Mouse (Mus musculus) hindbrain, embryonic 11.5 days (tissue): ENCODE measurements at regions not wholly inside any gene's neighbourhood (a gene's known extent, or its start where the extent isn't known, plus 50 kb on each side); places are given as distances from the start of the nearest gene placed in this dataset.

Experiments
- ATAC-seq: fragments of 200-750 bp; cut with Nextera tagmentation; 2 replicates; pipeline ENCODE4 v1.8.0; 2017; ENCODE audit warnings: mild to moderate bottlenecking, moderate TSS enrichment, moderate library complexity; ENCODE audit not compliant: low FRiP score
- DNase-seq: peaks from one replicate; pipeline ENCODE4 v3.0.0-alpha.2; 2015; ENCODE audit warnings: low spot score
- H3K27ac ChIP-seq: fragments of 300-500 bp; sonication (generic); 2 replicates; pipeline ENCODE4 v1.5.1; 2014; ENCODE audit warnings: mild to moderate bottlenecking, low read depth, low read length
- H3K27me3 ChIP-seq: fragments of 300-500 bp; sonication (generic); 2 replicates; pipeline ENCODE4 v1.6.1; 2014; ENCODE audit warnings: mild to moderate bottlenecking, low read length, moderate library complexity, mixed read lengths; ENCODE audit not compliant: control insufficient read depth, insufficient read depth
- H3K36me3 ChIP-seq: fragments of 300-500 bp; sonication (generic); 2 replicates; pipeline ENCODE4 v1.6.1; 2014; ENCODE audit warnings: mild to moderate bottlenecking, low read length, moderate library complexity, mixed read lengths; ENCODE audit not compliant: control insufficient read depth, insufficient read depth
- H3K4me1 ChIP-seq: fragments of 300-500 bp; sonication (generic); replicated peaks from 2 replicates; pipeline ENCODE4 v1.6.1; 2014; ENCODE audit warnings: low read length, mixed read lengths; ENCODE audit not compliant: control insufficient read depth, insufficient read depth
- H3K4me2 ChIP-seq: fragments of 300-500 bp; sonication (generic); replicated peaks from 2 replicates; pipeline ENCODE4 v1.6.1; 2014; ENCODE audit warnings: mild to moderate bottlenecking, low read depth, low read length
- H3K4me3 ChIP-seq: fragments of 300-500 bp; sonication (generic); 2 replicates; pipeline ENCODE4 v1.5.1; 2014; ENCODE audit warnings: low read depth, low read length
- H3K9ac ChIP-seq: fragments of 300-500 bp; sonication (generic); 2 replicates; pipeline ENCODE4 v1.6.1; 2014; ENCODE audit warnings: low read depth, low read length
- H3K9me3 ChIP-seq: fragments of 300-500 bp; sonication (generic); 2 replicates; pipeline ENCODE4 v1.6.1; 2016; ENCODE audit warnings: low read length; ENCODE audit not compliant: control insufficient read depth
- WGBS: fragments of 180-500 bp; shearing (Covaris S2); extraction: QIAGEN DNeasy Blood & Tissue Kit; methylation state at CpG from one replicate; pipeline ENCODE4 v1.1.7; 2014; 5-methylcytosine and 5-hydroxymethylcytosine counted together

- H3K9ac ChIP-seq, result no peak overlapping the region
- no peak for ATAC-seq
- H3K4me3 ChIP-seq, result no peak overlapping the region
- H3K27me3 ChIP-seq, result no peaks in the 10 kb centered on the region
- no peaks in the 10 kb centered on the region for H3K9me3 ChIP-seq
- DNase-seq, result no peak
- no peaks in the 10 kb centered on the region for H3K36me3 ChIP-seq
- no peak overlapping the region for H3K27ac ChIP-seq
- no peaks in the 10 kb centered on the region for H3K4me1 ChIP-seq
- WGBS, result 89% methylated on average over 7 of the region's 7 CpGs
- H3K4me2 ChIP-seq, result no peak overlapping the region
Measured at GRCm38 (mm10) chr10:68347806-68348205, 69.3 kb upstream of the Arid5b start.

GRCm38 (mm10) chr10:68344991-68345720 is 66.6 kb upstream of the Arid5b start:
- 83% methylated on average over 18 of the region's 18 CpGs for WGBS
- DNase-seq, result no peak
- H3K4me1 ChIP-seq, result no peaks in the 10 kb centered on the region

GRCm38 (mm10) chr10:68344211-68344610 is 65.7 kb upstream of the Arid5b start:
- Histone ChIP-seq H3K27ac (no peak overlapping the region), H3K36me3 (no peaks in the 10 kb centered on the region), H3K4me1 (no peaks in the 10 kb centered on the region), H3K4me2 (no peak overlapping the region), H3K9ac (no peak overlapping the region), H3K27me3 (no peaks in the 10 kb centered on the region), H3K4me3 (no peak overlapping the region), H3K9me3 (no peaks in the 10 kb centered on the region)
- no peak for DNase-seq
- ATAC-seq, result no peak
- 96% methylated on average over 2 of the region's 2 CpGs for WGBS

More at GRCm38 (mm10) chr10:68344991-68345720, 66.6 kb upstream of the Arid5b start:
- H3K36me3 ChIP-seq, result no peaks in the 10 kb centered on the region
- H3K9me3 ChIP-seq, result no peaks in the 10 kb centered on the region
- no peak overlapping the region for H3K4me2 ChIP-seq
- H3K27me3 ChIP-seq, result no peaks in the 10 kb centered on the region
- H3K4me3 ChIP-seq, result no peak overlapping the region
- no peak overlapping the region for H3K27ac ChIP-seq
- H3K9ac ChIP-seq, result no peak overlapping the region
- no peak for ATAC-seq

GRCm38 (mm10) chr10:68334054-68334453 is 55.5 kb upstream of the Arid5b start:
- no peak for ATAC-seq
- H3K4me1 ChIP-seq, result no peaks in the 10 kb centered on the region
- H3K36me3 ChIP-seq, result no peaks in the 10 kb centered on the region
- 91% methylated on average over 5 of the region's 5 CpGs for WGBS
- no peak for DNase-seq
- H3K4me2 ChIP-seq, result no peak overlapping the region
- H3K9ac ChIP-seq, result no peak overlapping the region
- H3K27me3 ChIP-seq, result no peaks in the 10 kb centered on the region
- no peak overlapping the region for H3K4me3 ChIP-seq
- H3K9me3 ChIP-seq, result no peaks in the 10 kb centered on the region
- no peak overlapping the region for H3K27ac ChIP-seq
